Mouse (Mus musculus) T-helper 1 cell (primary cell): ENCODE results near the gene 4930407I10Rik.

Experiments used
- in situ Hi-C: fragments of 300-600 bp; cut with MboI, MseI; formaldehyde crosslinking; loops from one replicate; pipeline ENCODE4 v1.15.1; 2025; ENCODE audit warnings: high pct_unique_total_duplicates

4930407I10Rik gene

DNA sequence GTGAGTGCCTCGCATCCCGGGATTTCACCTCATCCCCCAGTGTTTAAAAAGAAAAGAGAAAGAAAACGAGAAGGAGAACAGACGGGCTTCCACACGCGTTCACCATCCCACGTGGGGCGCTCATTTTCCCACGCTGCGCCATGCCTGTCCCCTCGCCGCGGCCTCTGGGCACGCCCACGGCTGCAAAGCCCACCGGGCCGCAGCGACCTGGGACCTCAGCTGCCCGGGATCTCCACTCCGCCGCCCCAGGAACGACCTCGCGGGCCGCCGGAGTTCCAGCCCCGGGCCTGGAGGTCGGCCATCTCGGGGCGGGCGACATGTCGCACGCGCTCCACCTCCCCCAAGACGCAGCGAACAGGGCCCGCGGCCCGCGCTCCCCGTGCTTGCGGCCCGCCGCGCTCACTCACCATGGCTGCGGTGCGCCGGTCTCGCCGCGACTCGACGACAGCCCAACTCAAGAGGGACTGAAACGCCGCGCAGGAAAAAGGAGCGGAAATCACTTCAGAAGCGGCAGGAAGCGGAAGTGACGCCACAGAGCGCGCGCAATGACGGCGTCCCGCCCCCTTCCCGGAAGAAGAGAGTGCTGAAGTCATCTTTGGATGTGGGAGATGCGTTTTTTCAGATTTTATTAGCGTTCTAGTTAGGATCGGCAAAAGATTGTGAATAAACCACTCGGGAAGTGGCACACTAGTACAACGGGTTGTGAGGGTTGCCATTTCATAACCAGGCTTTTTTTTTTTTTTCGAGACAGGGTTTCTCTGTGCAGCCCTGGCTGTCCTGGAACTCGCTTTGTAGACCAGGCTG, 11.7 kb upstream of the 4930407I10Rik start, which contains the start of gene Snu13:
TSS of gene Snu13 (minus strand) at position 519 of the 804 bp plus-strand sequence.
- in situ Hi-C loops: no loop called here

DNA sequence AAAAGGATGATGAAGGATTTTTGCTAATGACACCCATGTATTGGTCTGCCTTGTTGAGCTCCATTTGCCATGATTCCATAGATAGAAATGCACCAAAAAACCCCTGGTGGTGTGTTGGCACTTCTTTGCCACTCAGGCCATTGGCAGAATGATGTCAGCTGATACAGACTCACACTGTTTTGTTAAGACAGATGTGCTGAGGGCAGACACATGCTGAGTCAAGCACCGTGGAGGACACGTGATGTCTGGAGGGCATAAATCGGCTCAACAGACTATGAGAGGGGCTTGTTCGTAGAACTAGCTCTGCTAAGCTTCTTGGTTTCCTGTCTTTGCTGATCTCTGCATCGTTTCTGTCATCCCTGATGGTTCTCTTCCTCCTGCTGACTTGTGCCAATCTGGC, 6.4 kb upstream of the 4930407I10Rik start:
- in situ Hi-C loops: no loop called here

DNA sequence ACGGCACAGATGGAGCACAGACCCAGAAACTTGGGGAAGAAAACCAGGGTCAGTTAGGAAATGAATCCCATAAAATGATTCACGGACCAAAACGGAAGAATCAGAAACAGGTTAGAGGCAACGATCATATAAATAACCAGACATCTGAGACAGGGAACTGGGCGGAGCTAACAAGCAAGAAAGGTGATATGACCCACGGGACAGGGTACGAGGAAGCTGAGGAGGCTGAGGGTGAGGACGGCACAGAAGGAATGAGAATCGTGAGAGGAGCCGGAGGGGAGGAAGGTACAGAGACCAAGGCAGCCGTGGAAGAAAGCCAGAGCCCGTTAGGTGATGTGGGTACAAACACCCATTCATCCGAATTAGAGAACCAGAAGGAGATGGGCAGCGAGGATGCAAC, 5.0 kb downstream of the 4930407I10Rik start:
- in situ Hi-C loops: loop anchor here (10.0 kb wide), 1 partner anchor 171 kb away; no protein-coding TSS in a partner anchor

DNA sequence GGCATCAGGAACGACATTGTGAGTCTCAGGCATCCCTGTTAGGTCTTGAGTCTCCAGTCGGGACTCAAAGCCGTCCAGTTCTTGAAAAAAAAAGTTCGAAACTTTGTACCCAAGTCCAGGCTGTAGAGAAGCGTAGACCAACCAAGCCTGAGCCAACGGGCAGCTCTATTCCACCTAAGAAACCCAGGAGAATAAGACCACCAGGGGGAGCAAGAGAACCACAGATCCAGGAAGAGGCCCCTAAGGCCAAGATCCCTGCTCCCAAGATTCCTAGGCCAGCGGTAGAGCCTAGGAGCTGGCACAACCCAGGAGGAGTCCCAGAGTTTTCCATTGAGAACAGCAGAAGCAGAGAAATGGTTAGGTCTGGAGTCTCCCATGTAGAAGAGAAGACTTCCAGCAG, 6.6 kb downstream of the 4930407I10Rik start:
- in situ Hi-C loops: loop anchor here (10.0 kb wide), 1 partner anchor 169 kb away; no protein-coding TSS in a partner anchor

DNA sequence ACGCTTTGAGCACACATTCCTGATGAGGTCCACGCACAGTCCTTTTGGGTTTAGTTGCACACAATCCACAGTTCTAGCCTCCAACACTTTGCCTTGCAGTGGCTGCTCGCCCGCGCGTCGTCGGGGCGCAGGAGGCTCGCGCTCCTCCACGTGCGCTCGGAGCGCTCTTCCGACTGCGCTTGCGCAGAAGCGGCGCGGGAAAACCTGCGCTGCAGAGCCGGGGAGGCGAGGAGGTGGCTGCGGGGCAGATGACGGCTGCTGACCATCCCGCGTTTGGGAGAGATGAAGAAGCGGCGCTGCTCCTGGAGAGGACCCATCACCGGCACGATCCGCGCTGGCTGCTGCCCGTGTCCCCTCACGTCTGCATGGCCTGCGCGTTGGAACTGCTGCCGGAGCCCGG, 10.9 kb downstream of the 4930407I10Rik start, which contains the start of gene Mei1:
TSS of gene Mei1 (plus strand) at position 99 of the 400 bp plus-strand sequence.
- in situ Hi-C loops: loop anchor here (10.0 kb wide), 1 partner anchor 165 kb away; no protein-coding TSS in a partner anchor

DNA sequence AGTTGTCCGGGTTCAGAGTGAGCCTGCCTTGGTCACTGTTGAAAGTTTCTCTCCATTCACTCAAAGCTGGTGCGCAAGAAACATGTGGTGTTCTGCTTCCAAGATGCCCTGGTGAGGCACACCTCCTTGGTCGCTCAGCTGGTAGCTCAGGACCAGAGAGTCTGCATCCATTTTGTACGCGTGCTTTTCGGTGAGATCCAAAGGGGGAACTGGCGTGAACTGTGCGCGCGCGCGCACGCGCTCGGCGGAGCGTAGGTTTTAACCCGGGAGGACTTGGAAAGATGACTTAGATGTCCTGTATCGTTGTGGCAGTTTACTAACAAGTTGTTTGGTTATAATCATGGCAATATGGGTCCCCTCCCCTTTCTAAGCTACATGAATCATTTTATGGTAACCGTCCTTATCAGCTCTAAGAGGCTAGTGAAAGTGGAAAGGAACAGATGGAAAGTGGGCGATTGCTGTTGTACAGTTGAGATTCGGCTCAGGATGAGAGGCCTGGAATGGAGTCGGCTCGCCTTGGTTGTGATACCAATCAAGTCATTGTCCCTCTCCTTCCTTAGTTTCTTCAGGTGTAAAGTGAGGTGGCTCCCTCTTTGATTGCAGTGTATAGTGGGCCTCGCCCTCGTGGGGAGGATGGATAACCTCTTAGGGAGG, 13.0 kb downstream of the 4930407I10Rik start:
- in situ Hi-C loops: no loop called here

DNA sequence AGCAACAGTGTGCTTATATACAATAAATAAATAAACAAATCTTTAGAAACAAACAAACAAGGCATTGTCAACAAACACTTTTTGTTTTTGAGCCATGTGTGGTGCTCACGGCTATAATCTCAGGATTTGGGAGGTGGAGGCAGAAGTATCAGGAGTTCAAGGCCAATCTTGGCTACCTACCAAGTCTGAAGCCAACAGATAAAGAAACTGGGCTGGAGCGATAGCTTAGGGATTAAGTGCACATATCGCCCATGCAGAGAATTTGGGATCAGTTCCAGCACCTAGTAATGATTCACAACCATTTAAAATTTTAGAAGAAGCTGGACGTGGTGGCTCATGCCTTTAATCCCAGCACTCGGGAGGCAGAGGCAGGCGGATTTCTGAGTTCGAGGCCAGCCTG, 14.5 kb downstream of the 4930407I10Rik start:
- in situ Hi-C loops: no loop called here

DNA sequence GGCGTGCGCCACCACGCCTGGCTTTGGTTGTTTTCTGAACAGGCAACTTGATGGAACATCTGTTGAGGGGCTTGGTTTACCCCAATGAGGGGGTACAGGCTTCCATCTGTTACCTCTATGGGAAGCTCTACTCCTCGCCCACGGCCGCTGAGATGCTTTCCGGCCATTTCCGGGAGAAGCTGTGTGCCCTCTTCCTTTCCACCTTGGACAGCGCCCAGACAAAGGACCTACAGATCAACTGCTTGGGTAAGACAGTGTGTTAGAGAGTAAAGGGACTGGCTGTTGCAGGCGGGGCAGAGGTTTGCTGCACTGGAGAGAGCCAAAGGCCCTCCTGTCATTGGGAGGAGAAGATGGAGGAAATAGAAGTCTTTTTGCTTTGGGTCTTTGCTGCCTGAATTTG, 20.9 kb downstream of the 4930407I10Rik start:
- in situ Hi-C loops: no loop called here

DNA sequence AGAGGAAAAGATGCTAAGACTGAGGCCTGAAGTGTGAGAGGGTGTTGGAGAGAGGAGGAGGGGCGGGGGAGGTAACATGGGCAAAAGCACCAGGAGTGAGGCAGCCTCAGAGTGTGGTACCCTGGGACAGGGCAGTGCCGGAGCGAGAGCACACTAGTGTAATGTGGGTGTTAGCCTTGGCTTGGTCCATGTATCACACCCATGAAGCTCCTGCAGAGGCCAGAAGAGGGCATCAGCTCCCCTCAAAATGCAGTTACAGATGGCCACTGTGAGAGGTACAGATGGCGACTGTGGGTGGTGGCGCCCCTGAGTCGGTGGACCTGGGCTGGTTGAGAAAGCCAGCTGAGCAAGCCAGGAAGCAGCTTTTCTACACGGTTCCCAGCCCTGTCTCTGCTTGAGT, 22.2 kb downstream of the 4930407I10Rik start:
- in situ Hi-C loops: no loop called here

DNA sequence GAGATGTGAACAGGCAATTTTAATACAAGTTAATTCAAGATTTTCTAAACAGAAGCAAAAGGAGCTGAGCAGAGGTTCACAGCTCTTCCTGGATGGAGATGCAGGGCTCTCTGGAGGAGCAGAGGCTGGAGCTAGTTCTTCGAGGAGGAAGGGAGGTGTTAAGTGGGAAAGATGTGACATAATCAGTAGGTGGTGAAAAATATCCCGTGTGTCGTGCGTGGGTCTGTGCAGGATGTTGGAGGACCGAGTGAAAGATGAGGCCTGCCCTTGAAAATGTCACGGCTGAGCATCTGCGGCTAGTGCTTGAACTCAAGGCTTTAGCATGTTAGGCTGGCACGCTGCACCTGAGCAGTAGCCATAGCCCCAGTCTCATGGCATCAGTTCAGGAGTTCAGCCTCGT, 26.7 kb downstream of the 4930407I10Rik start:
- in situ Hi-C loops: no loop called here

DNA sequence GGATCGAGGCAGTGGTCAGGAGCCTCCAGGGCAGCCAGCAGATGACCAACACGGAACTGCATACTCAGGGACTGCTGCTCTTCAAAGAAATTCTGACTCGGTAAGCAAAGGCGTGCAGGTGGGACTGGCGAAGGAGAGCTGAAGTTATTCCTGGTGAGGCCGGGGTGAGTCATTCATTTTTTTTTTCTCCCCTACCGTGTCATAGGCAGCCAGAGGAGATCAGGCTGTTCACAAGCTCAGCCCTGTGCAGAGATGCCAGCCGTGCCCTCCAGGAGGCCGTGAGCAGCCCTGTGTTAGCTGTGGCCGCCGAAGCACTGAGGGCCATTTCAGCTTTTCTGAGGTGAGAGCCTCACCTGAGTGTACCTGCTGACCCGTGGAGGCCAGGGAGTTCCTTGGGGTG, 27.2 kb downstream of the 4930407I10Rik start:
- in situ Hi-C loops: no loop called here

DNA sequence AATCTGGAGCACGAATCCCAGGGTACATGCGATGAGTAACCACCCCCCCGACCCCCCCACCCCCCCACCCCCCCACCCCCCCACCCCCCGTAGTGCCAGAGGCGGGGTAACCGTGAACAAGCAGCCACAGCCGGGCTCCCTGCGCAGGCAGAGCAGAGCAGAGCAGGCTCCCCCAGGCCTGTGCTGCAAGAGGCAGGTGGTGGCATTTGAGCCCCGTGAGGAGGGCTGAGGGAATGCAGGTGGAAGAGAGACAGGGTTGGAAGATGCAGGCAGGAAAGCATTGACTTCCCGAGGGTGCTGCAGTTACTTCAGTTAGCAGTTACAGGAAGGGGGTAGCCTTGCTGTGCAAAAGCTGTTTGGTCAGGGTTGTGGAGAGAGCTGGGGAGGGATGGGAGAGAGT, 28.3 kb downstream of the 4930407I10Rik start:
- in situ Hi-C loops: no loop called here

DNA sequence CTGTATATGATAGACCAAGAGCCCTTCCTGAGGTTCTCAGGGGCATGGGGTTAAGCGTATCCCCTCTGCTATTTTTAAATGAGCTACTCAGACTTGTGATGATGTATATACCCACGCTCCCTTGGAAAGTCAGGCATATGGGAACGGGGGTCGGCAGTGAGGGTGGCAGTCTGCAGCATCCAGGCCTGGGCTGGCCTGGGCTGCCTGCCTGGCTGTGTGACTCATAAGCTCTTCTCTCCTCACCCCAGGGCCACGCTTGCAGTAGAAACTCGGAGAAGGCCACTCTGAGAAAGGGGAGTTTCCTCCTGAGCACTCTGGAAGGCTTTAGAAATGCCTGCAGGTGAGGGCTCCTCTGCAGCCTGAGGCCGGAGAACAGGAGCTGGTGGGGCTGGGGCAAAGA, 32.1 kb downstream of the 4930407I10Rik start:
- in situ Hi-C loops: no loop called here

DNA sequence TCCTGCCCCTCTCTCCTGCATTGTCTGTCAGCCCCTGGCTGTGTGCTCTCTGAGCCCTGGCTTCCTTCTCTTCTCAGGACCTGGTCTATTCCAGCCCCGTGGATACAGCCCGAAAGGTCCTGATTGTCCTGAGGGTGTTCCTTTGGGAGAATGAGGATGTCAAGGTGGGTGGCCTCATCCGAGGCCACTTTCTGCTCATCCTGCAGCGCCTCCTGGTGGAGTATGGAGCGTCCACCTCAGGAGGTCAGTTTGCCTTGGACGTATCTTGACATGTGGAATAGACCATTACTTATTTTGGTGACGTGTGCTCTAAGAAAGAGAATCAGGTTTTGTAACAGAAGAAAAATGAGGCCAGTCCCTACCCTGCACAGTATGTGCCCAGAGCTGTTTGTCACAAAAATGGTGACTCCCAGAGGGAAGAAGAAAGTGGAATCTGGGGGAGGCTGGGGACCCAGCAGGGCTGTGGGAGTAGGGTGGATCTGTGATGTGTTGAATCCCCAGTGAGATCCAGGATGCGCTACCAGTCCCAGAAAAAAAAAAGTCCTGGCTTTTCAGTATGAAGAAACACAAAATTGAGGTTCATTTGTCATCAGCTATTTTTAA, 48.1 kb downstream of the 4930407I10Rik start:
- in situ Hi-C loops: no loop called here
